Mouse (Mus musculus): ENCODE measurements around the gene Parvg.

DNA sequence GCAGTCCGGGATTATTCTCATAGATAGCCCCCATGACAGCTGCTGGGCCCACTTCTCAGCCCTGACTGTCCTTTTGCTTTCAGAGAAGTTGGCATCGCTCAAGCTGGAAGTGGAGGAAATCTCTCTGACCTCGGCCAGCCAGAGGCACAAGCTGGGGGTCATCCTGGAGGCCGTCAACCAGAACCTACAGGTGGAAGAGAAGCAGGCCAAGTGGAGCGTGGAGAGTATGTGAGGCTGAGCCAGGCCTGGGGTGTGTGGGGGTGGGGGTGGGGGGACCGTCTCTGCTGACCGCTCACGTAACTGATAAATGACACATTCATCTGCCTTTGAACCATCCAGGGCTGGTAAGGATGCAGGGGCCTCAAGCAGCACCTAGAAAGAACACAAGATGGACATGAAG lies 6.1 kb downstream of the Parvg start:
- TF ChIP-seq GATA1 (IDR thresholded peaks at IDR 0.05; ENCODE audit: low read length) (no peak), TAL1 (IDR thresholded peaks at IDR 0.05; ENCODE audit: low read length) (no peak)

Data from erythroblast, embryonic 14.5 days (primary cell).